Mouse (Mus musculus) ovary, postnatal 36 days (tissue): ENCODE results near the gene Gtf2a1l.

Experiments
- DNase-seq: peaks from one replicate; pipeline ENCODE4 v3.0.0; 2022; ENCODE audit warnings: low spot score, mixed read lengths

Gene Gtf2a1l

GRCm38 (mm10) chr17:88658510-88658909 lies 9.9 kb upstream of the Gtf2a1l start:
- DNase-seq, result no peak

- DNase-seq, result no peak
Measured at GRCm38 (mm10) chr17:88666076-88666475, 2.4 kb upstream of the Gtf2a1l start.

- no peak for DNase-seq
Measured at GRCm38 (mm10) chr17:88669921-88670320, 1.5 kb downstream of the Gtf2a1l start.

- DNase-seq, result no peak
Measured at GRCm38 (mm10) chr17:88670800-88671199, 2.3 kb downstream of the Gtf2a1l start.

- DNase-seq, result no peak
Measured at GRCm38 (mm10) chr17:88675310-88676309, 7.2 kb downstream of the Gtf2a1l start.

- no peak for DNase-seq
Measured at GRCm38 (mm10) chr17:88688226-88688625, 19.8 kb downstream of the Gtf2a1l start.

GRCm38 (mm10) chr17:88696656-88697333 lies 28.3 kb downstream of the Gtf2a1l start:
- no peak for DNase-seq

GRCm38 (mm10) chr17:88700901-88701300 lies 32.4 kb downstream of the Gtf2a1l start:
- DNase-seq, result no peak

- DNase-seq, result no peak
Measured at GRCm38 (mm10) chr17:88702345-88702744, 33.9 kb downstream of the Gtf2a1l start.

GRCm38 (mm10) chr17:88703112-88703511 lies 34.7 kb downstream of the Gtf2a1l start:
- DNase-seq, result no peak

- DNase-seq, result no peak
Measured at GRCm38 (mm10) chr17:88706231-88706649, 37.8 kb downstream of the Gtf2a1l start.

GRCm38 (mm10) chr17:88749646-88750045 lies 81.2 kb downstream of the Gtf2a1l start:
- DNase-seq, result no peak

- DNase-seq, result peak; percentile 52
Measured at GRCm38 (mm10) chr17:88752827-88753471, 84.5 kb downstream of the Gtf2a1l start.

- DNase-seq, result no peak
Measured at GRCm38 (mm10) chr17:88753472-88753857, 85.0 kb downstream of the Gtf2a1l start.

GRCm38 (mm10) chr17:88755776-88756175 lies 87.3 kb downstream of the Gtf2a1l start:
- peak; percentile 19 for DNase-seq

- DNase-seq, result no peak
Measured at GRCm38 (mm10) chr17:88758003-88758437, 89.6 kb downstream of the Gtf2a1l start.

GRCm38 (mm10) chr17:88763396-88764135 lies 95.1 kb downstream of the Gtf2a1l start:
- no peak for DNase-seq

GRCm38 (mm10) chr17:88764136-88764485 lies 95.7 kb downstream of the Gtf2a1l start:
- DNase-seq, result no peak
